In the genomic region with DNA sequence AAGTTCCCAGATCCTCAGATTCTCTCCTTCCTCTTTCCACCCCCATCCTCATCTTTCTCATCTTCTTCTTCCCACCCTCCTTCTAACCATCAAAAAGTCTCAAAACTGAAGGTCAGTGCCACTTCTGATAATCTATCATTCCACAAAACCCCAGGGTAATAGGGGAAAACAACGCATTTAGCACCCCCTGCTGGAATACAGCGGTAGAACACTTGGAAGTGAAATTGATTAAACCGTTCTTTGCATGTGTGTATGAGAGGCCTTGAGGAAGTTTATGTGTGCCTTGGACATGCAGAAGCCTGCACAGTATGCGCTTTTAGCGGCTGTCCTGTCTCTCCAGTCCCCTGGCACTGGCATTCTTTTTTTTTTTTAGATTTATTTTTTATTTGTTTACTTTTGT, we compare ENCODE assay signal across 10 mouse cellular contexts. TPM values are rescaled to one million over a fixed set of nuclear protein-coding genes. Genes with fewer than 3 reads are reported as not detected.
DNase-seq lines count a peak whose midpoint lies in the region; ATAC-seq and TF ChIP-seq lines count a peak whose summit lies in the region.
"Had no signal": no experiment of that assay in that cellular context is flagged by ENCODE, and none has a peak within 500 bp of the region (broad histone marks: within the 10 kb centered on the region; RNA-seq: fewer than 3 reads in every experiment).

No protein-coding gene starts in this region.

- no peak overlapping the region for H3K27ac ChIP-seq in cortical plate, adult 2 months (ENCODE audit: insufficient read depth, low read length)
- H3K27ac ChIP-seq: embryonic facial prominence, embryonic 13.5 days; liver, embryonic 15.5 days had no signal

- peak; percentile 56 to 84 for DNase-seq in heart, adult 18-20 months
- DNase-seq in heart, adult 11 months, result no peak
- DNase-seq in 3T3-L1 (ENCODE audit: low read depth, low spot score), result peak; percentile 81
- DNase-seq in MN1 (ENCODE audit: low spot score), result peak; percentile 75
- DNase-seq in kidney, postnatal 14 days, result peak; percentile 67
- DNase-seq in thymus, postnatal 10 days (ENCODE audit: low spot score in 2 of 2), result peak; percentile 15 to 49

- no peak for TF ChIP-seq POLR2A in cortical plate, adult 2 months (IDR thresholded peaks at IDR 0.05; ENCODE audit: extremely low read depth, insufficient read depth, low read length)

- H3K4me3 ChIP-seq in cortical plate, adult 2 months (ENCODE audit: insufficient read depth, low read length), result no peak overlapping the region
- H3K4me3 ChIP-seq: embryonic facial prominence, embryonic 13.5 days; liver, embryonic 15.5 days had no signal

- peak; percentile 64 for ATAC-seq in megakaryocyte progenitor cell, adult 5-6 weeks (replicated peaks; ENCODE audit: poor library complexity)

- peak; percentile 55 for TF ChIP-seq CTCF in cortical plate, adult 2 months (IDR thresholded peaks at IDR 0.05; ENCODE audit: extremely low read depth, insufficient read depth, low read length)

- H3K4me1 ChIP-seq in cortical plate, adult 2 months (ENCODE audit: control insufficient read depth, insufficient read depth, low read length), result no peaks in the 10 kb centered on the region

RNA-seq across cellular contexts. Expression of a gene that starts 4.8 kb away (rescaled TPM):
- under 1 TPM in 1 of 2 experiments, not detected in 1; 0.13 TPM for total RNA-seq in heart, adult 18-20 months (2021)
- 0.04 and 0.08 TPM in 2 replicates for polyA plus RNA-seq in cortical plate, adult 2 months (2012; rRNA removed)
- 0.29 and 0.39 TPM in 2 replicates for total RNA-seq in megakaryocyte progenitor cell, adult 5-6 weeks (2015)
- total RNA-seq in megakaryocyte progenitor cell, adult 5-6 weeks (2017), result 0.20 TPM in 1 of 2 replicates, not detected in the other
- polyA plus RNA-seq: embryonic facial prominence, embryonic 13.5 days had no signal

RNA-seq across cellular contexts. Expression of a gene that starts 15.7 kb away (rescaled TPM):
- 10 to 100 TPM; 14.1 to 14.9 TPM for total RNA-seq in heart, adult 18-20 months (2021)
- polyA plus RNA-seq in cortical plate, adult 2 months (2012; rRNA removed), result 28.4 and 31.4 TPM in 2 replicates
- 8.1 and 11.5 TPM in 2 replicates for total RNA-seq in megakaryocyte progenitor cell, adult 5-6 weeks (2015)
- total RNA-seq in megakaryocyte progenitor cell, adult 5-6 weeks (2017), result 14.9 and 17.5 TPM in 2 replicates

RNA-seq across cellular contexts. Expression of a gene that starts 32.9 kb away (rescaled TPM):
- not detected for total RNA-seq in heart, adult 18-20 months (2021)
- polyA plus RNA-seq in cortical plate, adult 2 months (2012; rRNA removed), result not detected in 2 replicates
- not detected in 2 replicates for total RNA-seq in megakaryocyte progenitor cell, adult 5-6 weeks (2015)
- total RNA-seq in megakaryocyte progenitor cell, adult 5-6 weeks (2017), result not detected in 2 replicates
- polyA plus RNA-seq: embryonic facial prominence, embryonic 13.5 days had no signal

RNA-seq across cellular contexts. Expression of a gene that starts 39.4 kb away (rescaled TPM):
- not detected for total RNA-seq in heart, adult 18-20 months (2021)
- polyA plus RNA-seq in cortical plate, adult 2 months (2012; rRNA removed), result not detected in 2 replicates
- not detected in 2 replicates for total RNA-seq in megakaryocyte progenitor cell, adult 5-6 weeks (2015)
- not detected in 2 replicates for total RNA-seq in megakaryocyte progenitor cell, adult 5-6 weeks (2017)
- polyA plus RNA-seq: embryonic facial prominence, embryonic 13.5 days; liver, embryonic 15.5 days had no signal

RNA-seq across cellular contexts. Expression of a gene that starts 44.6 kb away (rescaled TPM):
- 10 to 100 TPM; 45.5 to 50.6 TPM for total RNA-seq in heart, adult 18-20 months (2021)
- polyA plus RNA-seq in cortical plate, adult 2 months (2012; rRNA removed), result 33.2 and 34.4 TPM in 2 replicates
- 127 and 133 TPM in 2 replicates for total RNA-seq in megakaryocyte progenitor cell, adult 5-6 weeks (2015)
- 67.8 and 79.1 TPM in 2 replicates for total RNA-seq in megakaryocyte progenitor cell, adult 5-6 weeks (2017)
